Mouse (Mus musculus) C2C12 (cell line): ENCODE measurements around the gene Tom1l1.

Source experiments
- CTCF ChIP-seq: IDR thresholded peaks from one replicate; pipeline ENCODE4 v1.5.1; 2011; ENCODE audit not compliant: control insufficient read depth, insufficient read depth, insufficient read length
- MAX ChIP-seq: IDR thresholded peaks from one replicate; pipeline ENCODE4 v1.6.1; 2011; ENCODE audit warnings: mild to moderate bottlenecking, control low read depth
- MYOD1 ChIP-seq: IDR thresholded peaks from one replicate; pipeline ENCODE4 v1.6.1; 2011; ENCODE audit warnings: low read depth; ENCODE audit not compliant: control insufficient read depth, insufficient read length
- MYOG ChIP-seq: IDR thresholded peaks from one replicate; pipeline ENCODE4 v1.6.1; 2011; ENCODE audit not compliant: control insufficient read depth, insufficient read length; ENCODE audit errors: extremely low read depth

GRCm38 (mm10) chr11:90622500-90622899, 65.7 kb downstream of the Tom1l1 start:
- no peak for TF ChIP-seq MYOD1
- TF ChIP-seq CTCF: no peak
- TF ChIP-seq MAX: no peak
- no peak for TF ChIP-seq MYOG
